Mouse (Mus musculus): Measurements from ENCODE around the gene Olfr1164. TPM values are rescaled to one million over a fixed set of nuclear protein-coding genes. Genes with fewer than 3 reads are reported as not detected.

Gene Olfr1164
- polyA plus RNA-seq (2015; fragmentation: Nextera tagmentation; extraction: Ambion mirVana): not detected in 2 replicates

DNA sequence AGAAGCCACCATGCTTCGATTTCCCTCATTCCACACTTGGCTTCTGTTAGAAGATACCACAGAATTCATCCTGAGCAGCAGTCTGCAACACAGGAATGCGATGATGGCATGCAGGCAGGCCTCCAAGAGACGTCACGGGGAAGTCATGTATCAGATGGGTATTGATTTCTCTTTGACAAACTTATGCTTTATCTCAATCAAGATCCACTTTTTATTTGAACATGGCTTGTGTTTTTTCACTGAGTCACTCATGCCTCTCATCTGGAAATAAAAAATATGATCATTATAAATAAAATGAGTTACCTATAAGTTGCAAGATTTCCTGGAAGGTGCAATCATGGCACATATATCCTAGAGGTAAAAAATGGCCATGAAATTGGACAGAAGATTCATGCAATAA lies at the start of gene Olfr1164:
Gene Olfr1164, minus strand, starts transcription at position 101 of the 400 bp plus-strand sequence.
- no peaks in the 10 kb centered on the region for H3K4me1 ChIP-seq
- no peaks in the 10 kb centered on the region for H3K27me3 ChIP-seq
- H3K9ac ChIP-seq: no peak within 1 kb of the TSS
- H3K9me3 ChIP-seq (replicated peaks): no peaks in the 10 kb centered on the region
- no peak within 1 kb of the TSS for H3K4me3 ChIP-seq
- H3K36me3 ChIP-seq (ENCODE audit: poor library complexity, severe bottlenecking): no peaks in the 10 kb centered on the region
- no peak for ATAC-seq
- no peak within 1 kb of the TSS for H3K27ac ChIP-seq
- no peak within 1 kb of the TSS for H3K4me2 ChIP-seq
- 83% methylated on average over 4 of the region's 4 CpGs for WGBS

DNA sequence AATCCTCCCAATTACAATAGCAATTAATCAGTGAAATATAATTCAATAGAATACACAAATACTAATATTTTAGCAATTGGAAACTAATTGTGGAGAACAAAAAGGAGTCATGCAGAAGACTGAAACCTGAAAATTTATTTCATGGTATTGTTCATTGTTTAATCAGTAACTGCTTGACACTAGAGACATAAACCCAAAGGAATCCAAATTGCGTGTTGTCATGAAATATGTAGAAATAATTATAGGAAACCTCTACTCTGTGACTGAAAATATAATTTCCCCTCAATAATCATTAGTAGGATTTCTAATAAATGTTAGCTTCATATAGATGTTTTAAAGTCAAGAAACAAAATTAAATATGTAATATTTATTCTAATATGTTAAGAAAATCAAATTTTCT lies 34.4 kb upstream of the Olfr1164 start, which contains the start of gene Olfr1166:
Gene Olfr1166, minus strand, starts transcription at position 101 of the 400 bp plus-strand sequence.
- Histone ChIP-seq H3K36me3 (ENCODE audit: poor library complexity, severe bottlenecking) (no peaks in the 10 kb centered on the region), H3K9ac (no peak within 1 kb of the TSS), H3K4me1 (no peaks in the 10 kb centered on the region), H3K4me3 (no peak within 1 kb of the TSS), H3K27me3 (no peaks in the 10 kb centered on the region), H3K27ac (no peak within 1 kb of the TSS), H3K9me3 (replicated peaks) (no peaks in the 10 kb centered on the region), H3K4me2 (no peak within 1 kb of the TSS)
- ATAC-seq: no peak
- 93% methylated on average over 1 of the region's 1 CpGs for WGBS

DNA sequence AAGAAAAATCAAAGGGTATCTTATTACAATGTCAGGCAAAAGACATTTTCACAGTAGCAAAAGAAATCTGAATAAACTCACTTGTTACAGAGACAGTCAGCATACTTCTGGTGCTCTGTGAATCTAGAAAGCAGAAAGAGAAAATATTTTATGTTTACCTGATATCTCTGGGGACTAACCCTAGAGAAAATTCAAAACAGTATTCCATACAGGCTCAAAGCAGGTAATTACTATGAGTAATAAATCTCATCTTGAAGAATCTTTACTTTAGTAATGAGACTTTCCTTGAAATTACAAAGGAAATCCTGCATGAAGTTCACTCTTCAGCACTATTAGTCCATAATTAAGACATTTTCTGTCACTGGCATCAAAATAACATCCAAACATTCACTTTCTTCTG lies 22.0 kb downstream of the Olfr1164 start, which contains the start of gene Olfr1163:
Gene Olfr1163, minus strand, starts transcription at position 101 of the 400 bp plus-strand sequence.
- Histone ChIP-seq H3K36me3 (ENCODE audit: poor library complexity, severe bottlenecking) (no peaks in the 10 kb centered on the region), H3K27ac (no peak within 1 kb of the TSS), H3K27me3 (no peaks in the 10 kb centered on the region), H3K4me1 (no peaks in the 10 kb centered on the region), H3K9me3 (replicated peaks) (no peaks in the 10 kb centered on the region), H3K4me2 (no peak within 1 kb of the TSS), H3K9ac (no peak within 1 kb of the TSS), H3K4me3 (no peak within 1 kb of the TSS)
- ATAC-seq: no peak

DNA sequence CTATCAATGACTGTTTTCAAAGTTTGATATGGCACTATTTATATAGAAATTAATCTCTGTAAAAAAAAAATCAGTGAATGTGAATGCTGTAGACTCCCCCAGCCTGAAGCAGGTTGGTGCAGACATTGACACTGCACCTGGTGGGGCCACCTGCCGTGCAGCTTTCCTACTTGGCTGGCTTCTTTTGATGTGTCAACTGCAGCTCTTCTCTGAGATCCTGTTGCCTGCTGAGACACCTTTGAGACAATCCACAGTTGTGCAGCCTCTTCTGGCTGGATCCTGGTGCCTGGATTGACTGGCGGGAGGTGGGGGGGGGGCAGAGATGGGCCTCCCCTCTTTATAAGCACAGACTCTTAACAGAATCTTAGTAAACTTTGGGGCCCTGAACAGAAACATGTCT lies 30.2 kb downstream of the Olfr1164 start:
- H3K4me3 ChIP-seq: no peak overlapping the region
- WGBS: 80% methylated on average over 2 of the region's 2 CpGs
- no peaks in the 10 kb centered on the region for H3K4me1 ChIP-seq

DNA sequence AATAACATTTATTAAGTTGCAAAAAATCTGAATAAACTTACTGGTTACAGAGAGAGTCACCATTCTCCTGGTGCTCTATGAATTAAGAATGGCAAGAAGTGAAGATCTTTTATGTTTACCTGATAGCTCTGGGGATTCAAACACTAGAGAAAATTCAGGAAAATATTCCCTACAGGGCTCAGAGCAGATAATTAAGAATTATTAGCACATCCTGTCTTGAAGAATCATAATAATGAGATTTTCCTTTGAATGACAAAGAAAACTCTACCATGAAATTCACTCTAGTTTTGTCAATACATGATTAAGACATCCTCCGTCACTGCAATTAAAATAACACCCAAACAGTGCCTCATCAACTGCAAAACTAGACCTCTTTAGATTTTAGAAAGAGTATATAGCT lies 42.7 kb downstream of the Olfr1164 start, which contains the start of gene Olfr1162:
Gene Olfr1162, minus strand, starts transcription at position 101 of the 400 bp plus-strand sequence.
- Histone ChIP-seq H3K27ac (no peak within 1 kb of the TSS), H3K4me1 (no peaks in the 10 kb centered on the region), H3K9ac (no peak within 1 kb of the TSS), H3K4me2 (no peak within 1 kb of the TSS), H3K9me3 (replicated peaks) (no peaks in the 10 kb centered on the region), H3K4me3 (no peak within 1 kb of the TSS), H3K27me3 (no peaks in the 10 kb centered on the region), H3K36me3 (ENCODE audit: poor library complexity, severe bottlenecking) (no peaks in the 10 kb centered on the region)
- no peak for ATAC-seq
- 80% methylated on average over 1 of the region's 1 CpGs for WGBS

More for the DNA sequence above, 30.2 kb downstream of the Olfr1164 start:
- no peak overlapping the region for H3K27ac ChIP-seq
- no peaks in the 10 kb centered on the region for H3K27me3 ChIP-seq
- ATAC-seq: no peak
- H3K4me2 ChIP-seq: no peak overlapping the region
- no peaks in the 10 kb centered on the region for H3K36me3 ChIP-seq (ENCODE audit: poor library complexity, severe bottlenecking)
- H3K9ac ChIP-seq: no peak overlapping the region
- no peaks in the 10 kb centered on the region for H3K9me3 ChIP-seq (replicated peaks)

Other genes with a start within 250 kb of the Olfr1164 start
- gene Olfr1150-ps1, start 250.0 kb downstream of the Olfr1164 start, polyA plus RNA-seq (2015; fragmentation: Nextera tagmentation; extraction: Ambion mirVana): not detected in 2 replicates
- gene Olfr1151, start 238.1 kb downstream of the Olfr1164 start, polyA plus RNA-seq (2015; fragmentation: Nextera tagmentation; extraction: Ambion mirVana): not detected in 2 replicates
- gene Olfr1152, start 227.5 kb downstream of the Olfr1164 start, polyA plus RNA-seq (2015; fragmentation: Nextera tagmentation; extraction: Ambion mirVana): 0.03 TPM in 1 of 2 replicates, not detected in the other
- not detected in 2 replicates for gene Olfr1153, start 199.0 kb downstream of the Olfr1164 start, polyA plus RNA-seq (2015; fragmentation: Nextera tagmentation; extraction: Ambion mirVana)
- gene Olfr1154, start 188.8 kb downstream of the Olfr1164 start, polyA plus RNA-seq (2015; fragmentation: Nextera tagmentation; extraction: Ambion mirVana): not detected in 2 replicates
- gene Olfr1155, start 148.8 kb downstream of the Olfr1164 start, polyA plus RNA-seq (2015; fragmentation: Nextera tagmentation; extraction: Ambion mirVana): not detected in 2 replicates
- gene Olfr1156, start 140.9 kb downstream of the Olfr1164 start, polyA plus RNA-seq (2015; fragmentation: Nextera tagmentation; extraction: Ambion mirVana): not detected in 2 replicates
- not detected in 2 replicates for gene Olfr1157, start 125.7 kb downstream of the Olfr1164 start, polyA plus RNA-seq (2015; fragmentation: Nextera tagmentation; extraction: Ambion mirVana)
- not detected in 2 replicates for gene Olfr74, start 119.3 kb downstream of the Olfr1164 start, polyA plus RNA-seq (2015; fragmentation: Nextera tagmentation; extraction: Ambion mirVana)
- not detected in 2 replicates for gene Olfr1158, start 103.9 kb downstream of the Olfr1164 start, polyA plus RNA-seq (2015; fragmentation: Nextera tagmentation; extraction: Ambion mirVana)
- gene Olfr1160, start 85.7 kb downstream of the Olfr1164 start, polyA plus RNA-seq (2015; fragmentation: Nextera tagmentation; extraction: Ambion mirVana): not detected in 2 replicates
- not detected in 2 replicates for gene Olfr1161, start 71.2 kb downstream of the Olfr1164 start, polyA plus RNA-seq (2015; fragmentation: Nextera tagmentation; extraction: Ambion mirVana)
- not detected in 2 replicates for gene Olfr73, start 56.3 kb downstream of the Olfr1164 start, polyA plus RNA-seq (2015; fragmentation: Nextera tagmentation; extraction: Ambion mirVana)
- gene Olfr1162, start 42.8 kb downstream of the Olfr1164 start, polyA plus RNA-seq (2015; fragmentation: Nextera tagmentation; extraction: Ambion mirVana): not detected in 2 replicates
- gene Olfr1163, start 22.1 kb downstream of the Olfr1164 start, polyA plus RNA-seq (2015; fragmentation: Nextera tagmentation; extraction: Ambion mirVana): not detected in 2 replicates
- gene Olfr1166, start 34.3 kb upstream of the Olfr1164 start, polyA plus RNA-seq (2015; fragmentation: Nextera tagmentation; extraction: Ambion mirVana): not detected in 2 replicates
- gene Olfr1167, start 61.2 kb upstream of the Olfr1164 start, polyA plus RNA-seq (2015; fragmentation: Nextera tagmentation; extraction: Ambion mirVana): not detected in 2 replicates
- not detected in 2 replicates for gene Olfr1168, start 87.9 kb upstream of the Olfr1164 start, polyA plus RNA-seq (2015; fragmentation: Nextera tagmentation; extraction: Ambion mirVana)
- gene Olfr1170, start 134.4 kb upstream of the Olfr1164 start, polyA plus RNA-seq (2015; fragmentation: Nextera tagmentation; extraction: Ambion mirVana): not detected in 2 replicates
- gene Olfr1173, start 185.9 kb upstream of the Olfr1164 start, polyA plus RNA-seq (2015; fragmentation: Nextera tagmentation; extraction: Ambion mirVana): not detected in 2 replicates
- not detected in 2 replicates for gene Olfr1174-ps, start 221.2 kb upstream of the Olfr1164 start, polyA plus RNA-seq (2015; fragmentation: Nextera tagmentation; extraction: Ambion mirVana)
- gene Olfr1175-ps, start 233.2 kb upstream of the Olfr1164 start, polyA plus RNA-seq (2015; fragmentation: Nextera tagmentation; extraction: Ambion mirVana): not detected in 2 replicates
- gene Olfr1176, start 242.8 kb upstream of the Olfr1164 start, polyA plus RNA-seq (2015; fragmentation: Nextera tagmentation; extraction: Ambion mirVana): not detected in 2 replicates

Data from forebrain, embryonic 13.5 days (tissue).